Mouse (Mus musculus) limb, embryonic 11.5 days (tissue): Measurements from ENCODE around the gene Aqp2. TPM values are rescaled to one million over a fixed set of nuclear protein-coding genes. Genes with fewer than 3 reads are reported as not detected.

Experiments
- ATAC-seq: fragments of 200-750 bp; cut with Nextera tagmentation; 2 replicates; pipeline ENCODE4 v1.8.0; 2017; ENCODE audit warnings: low read depth; ENCODE audit not compliant: insufficient number of reproducible peaks, low FRiP score, low TSS enrichment
- DNase-seq: peaks from one replicate; pipeline ENCODE4 v3.0.0-alpha.2; 2015; ENCODE audit warnings: low spot score
- H3K27ac ChIP-seq: fragments of 300-500 bp; sonication (generic); replicated peaks from 2 replicates; pipeline ENCODE4 v1.5.1; 2014; ENCODE audit warnings: low read depth, mild to moderate bottlenecking, low read length
- H3K27me3 ChIP-seq: fragments of 300-500 bp; sonication (generic); 2 replicates; pipeline ENCODE4 v1.6.1; 2014; ENCODE audit warnings: mild to moderate bottlenecking, low read length, mixed read lengths; ENCODE audit not compliant: control insufficient read depth, insufficient read depth
- H3K36me3 ChIP-seq: fragments of 300-500 bp; sonication (generic); 2 replicates; pipeline ENCODE4 v1.6.1; 2014; ENCODE audit warnings: mild to moderate bottlenecking, low read length, moderate library complexity, mixed read lengths; ENCODE audit not compliant: control insufficient read depth, insufficient read depth
- H3K4me1 ChIP-seq: fragments of 300-500 bp; sonication (generic); 2 replicates; pipeline ENCODE4 v1.6.1; 2014; ENCODE audit warnings: low read length, mixed read lengths; ENCODE audit not compliant: control insufficient read depth, insufficient read depth
- H3K4me2 ChIP-seq: fragments of 300-500 bp; sonication (generic); 2 replicates; pipeline ENCODE4 v1.6.1; 2014; ENCODE audit warnings: low read depth, mild to moderate bottlenecking, moderate library complexity; ENCODE audit not compliant: severe bottlenecking
- H3K4me3 ChIP-seq: fragments of 300-500 bp; sonication (generic); 2 replicates; pipeline ENCODE4 v1.5.1; 2014; ENCODE audit warnings: low read depth, low read length
- H3K9ac ChIP-seq: fragments of 300-500 bp; sonication (generic); 2 replicates; pipeline ENCODE4 v1.6.1; 2014; ENCODE audit warnings: mild to moderate bottlenecking, low read length
- H3K9me3 ChIP-seq: fragments of 300-500 bp; sonication (generic); 2 replicates; pipeline ENCODE4 v1.6.1; 2016; ENCODE audit warnings: low read length; ENCODE audit not compliant: control insufficient read depth
- WGBS: fragments of 180-500 bp; shearing (Covaris S2); extraction: QIAGEN DNeasy Blood & Tissue Kit; methylation state at CpG from one replicate; pipeline ENCODE4 v1.1.7; 2014; 5-methylcytosine and 5-hydroxymethylcytosine counted together
- polyA plus RNA-seq: library from polyadenylated mRNA; unstranded; fragments of >200 nt; fragmentation: Nextera tagmentation; extraction: Ambion mirVana; gene quantifications from 2 replicates; pipeline ENCODE4 v1.2.1, GENCODE M21; 2014

Gene Aqp2
- polyA plus RNA-seq, 1 experiment from 2014 or later = not detected

DNA sequence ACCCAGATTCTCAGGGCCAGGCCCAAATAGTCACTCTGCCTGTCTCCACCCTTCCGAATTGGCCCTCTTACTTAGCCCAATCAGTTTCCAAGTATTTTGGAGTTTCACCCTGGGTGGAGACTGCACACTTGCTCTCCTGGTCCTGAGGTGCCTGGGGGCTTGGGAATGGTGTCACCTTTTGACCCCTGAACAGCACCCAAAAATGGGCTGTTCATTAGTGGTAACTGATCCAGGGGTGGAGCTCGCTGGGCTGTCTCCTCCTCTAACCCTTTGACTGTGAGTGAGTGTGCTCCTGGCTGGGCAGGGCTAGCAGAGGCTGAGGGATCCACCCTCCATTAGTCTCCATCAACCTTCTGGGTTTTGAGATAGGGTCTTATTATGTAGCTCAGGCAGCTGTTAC lies 29.0 kb upstream of the Aqp2 start:
- no peak overlapping the region for H3K9ac ChIP-seq
- H3K4me2 ChIP-seq = no peak overlapping the region
- no peaks in the 10 kb centered on the region for H3K36me3 ChIP-seq
- DNase-seq (no peak), ATAC-seq (no peak)
- 0 out of 2 replicates have a peak, but pooled peaks cover 8% of the 10 kb centered on the region for H3K4me1 ChIP-seq
- H3K4me3 ChIP-seq = no peak overlapping the region
- no peak overlapping the region for H3K27ac ChIP-seq
- H3K9me3 ChIP-seq = no peaks in the 10 kb centered on the region
- 37% methylated on average over 2 of the region's 2 CpGs for WGBS
- H3K27me3 ChIP-seq = no peaks in the 10 kb centered on the region

DNA sequence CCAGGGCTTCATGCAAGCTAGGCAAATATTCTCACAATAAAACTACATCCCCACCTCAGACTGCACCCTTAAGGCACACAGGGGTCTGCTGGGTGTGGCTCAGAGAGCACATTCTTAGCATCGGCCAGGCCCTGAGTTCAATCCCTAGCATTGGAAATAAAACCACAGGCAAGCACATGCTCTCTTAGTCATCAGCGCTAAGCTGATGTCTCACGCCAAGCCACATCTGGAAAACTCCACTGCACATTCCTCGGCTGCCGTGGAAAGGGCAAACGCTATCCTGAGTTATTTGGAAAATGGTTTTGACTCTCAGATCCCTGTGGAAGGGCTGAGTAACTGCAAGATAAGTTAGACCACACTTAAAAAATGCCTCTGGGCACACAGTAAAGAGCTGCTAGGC lies 25.1 kb upstream of the Aqp2 start:
- no peaks in the 10 kb centered on the region for H3K27me3 ChIP-seq

DNA sequence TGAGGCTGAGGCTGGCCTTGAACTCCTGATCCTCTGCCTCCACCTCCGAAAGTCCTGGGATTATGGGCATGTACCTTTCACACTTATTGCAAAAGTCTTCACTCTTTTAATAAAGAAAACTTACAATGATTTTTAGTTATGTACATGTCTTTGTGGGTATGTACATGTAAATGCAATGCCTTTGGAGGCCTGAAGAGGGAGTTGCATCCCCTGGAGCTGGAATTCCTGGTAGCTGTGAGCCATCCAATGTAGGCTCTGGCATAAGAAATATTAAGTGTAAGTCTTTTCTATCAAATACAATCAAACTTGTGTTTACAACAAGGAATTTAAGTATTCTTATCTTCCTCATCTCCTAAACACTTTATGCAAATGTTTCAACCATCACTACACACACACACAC lies 19.9 kb upstream of the Aqp2 start:
- H3K4me3 ChIP-seq = no peak overlapping the region
- H3K4me1 ChIP-seq = no peaks in the 10 kb centered on the region
- no peaks in the 10 kb centered on the region for H3K27me3 ChIP-seq
- H3K4me2 ChIP-seq = no peak overlapping the region
- H3K9me3 ChIP-seq = no peaks in the 10 kb centered on the region
- no peaks in the 10 kb centered on the region for H3K36me3 ChIP-seq
- ATAC-seq (no peak), DNase-seq (no peak)
- WGBS = 88% methylated on average over 1 of the region's 1 CpGs
- H3K9ac ChIP-seq = no peak overlapping the region
- no peak overlapping the region for H3K27ac ChIP-seq

More for the DNA sequence above, 25.1 kb upstream of the Aqp2 start:
- no peak overlapping the region for H3K27ac ChIP-seq
- no peak overlapping the region for H3K4me2 ChIP-seq
- 48% methylated on average over 6 of the region's 6 CpGs for WGBS
- H3K9me3 ChIP-seq = no peaks in the 10 kb centered on the region
- ATAC-seq (no peak), DNase-seq (no peak)
- no peaks in the 10 kb centered on the region for H3K36me3 ChIP-seq
- no peaks in the 10 kb centered on the region for H3K4me1 ChIP-seq
- no peak overlapping the region for H3K4me3 ChIP-seq
- no peak overlapping the region for H3K9ac ChIP-seq

DNA sequence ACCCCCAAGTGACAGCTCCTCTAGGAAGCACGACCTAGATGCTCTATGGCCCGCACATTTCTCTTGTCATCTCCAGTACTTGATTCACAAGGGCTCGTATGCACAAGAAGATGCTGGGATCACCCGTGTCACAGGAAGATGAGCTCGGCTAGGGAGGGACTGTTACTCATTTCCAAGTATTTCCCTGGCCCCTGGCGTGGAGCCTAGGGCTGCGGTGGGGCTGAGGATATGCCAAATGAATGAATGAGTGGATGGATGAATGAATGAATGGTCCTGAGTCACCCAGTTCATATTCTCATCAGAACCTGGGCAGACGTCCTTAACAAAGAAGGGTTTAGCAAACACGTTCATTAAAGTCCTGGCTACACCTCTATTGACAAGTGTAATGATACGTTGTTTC lies 18.6 kb upstream of the Aqp2 start:
- WGBS = 79% methylated on average over 10 of the region's 10 CpGs
- Histone ChIP-seq H3K27me3 (no peaks in the 10 kb centered on the region), H3K27ac (no peak overlapping the region), H3K36me3 (no peaks in the 10 kb centered on the region), H3K9ac (no peak overlapping the region), H3K4me3 (no peak overlapping the region), H3K4me1 (no peaks in the 10 kb centered on the region), H3K4me2 (no peak overlapping the region), H3K9me3 (no peaks in the 10 kb centered on the region)
- DNase-seq = no peak
- no peak for ATAC-seq

DNA sequence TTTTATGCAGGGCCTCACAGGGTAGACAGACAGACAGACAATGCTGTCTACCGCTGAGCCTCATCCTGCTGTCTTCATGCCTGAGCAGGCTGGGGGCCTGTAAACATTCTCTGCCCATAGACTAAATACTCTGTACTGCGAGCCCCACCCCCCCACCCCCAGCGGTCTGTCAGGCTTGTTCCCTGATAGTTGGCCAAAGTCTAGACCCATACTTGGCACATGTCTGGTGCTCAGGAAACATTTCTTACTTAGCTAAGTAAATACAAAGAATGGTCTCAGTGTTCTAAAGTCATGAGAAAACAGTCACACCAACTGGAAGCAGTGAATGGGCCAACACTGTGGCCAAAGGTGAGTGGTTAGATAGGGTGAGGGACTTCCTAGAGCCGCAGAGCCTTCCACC lies 11.5 kb upstream of the Aqp2 start:
- ATAC-seq = no peak
- Histone ChIP-seq H3K4me2 (no peak overlapping the region), H3K9me3 (no peaks in the 10 kb centered on the region), H3K4me1 (no peaks in the 10 kb centered on the region), H3K27ac (no peak overlapping the region), H3K4me3 (no peak overlapping the region), H3K36me3 (no peaks in the 10 kb centered on the region), H3K27me3 (no peaks in the 10 kb centered on the region), H3K9ac (no peak overlapping the region)
- WGBS = 77% methylated on average over 4 of the region's 4 CpGs
- no peak for DNase-seq

DNA sequence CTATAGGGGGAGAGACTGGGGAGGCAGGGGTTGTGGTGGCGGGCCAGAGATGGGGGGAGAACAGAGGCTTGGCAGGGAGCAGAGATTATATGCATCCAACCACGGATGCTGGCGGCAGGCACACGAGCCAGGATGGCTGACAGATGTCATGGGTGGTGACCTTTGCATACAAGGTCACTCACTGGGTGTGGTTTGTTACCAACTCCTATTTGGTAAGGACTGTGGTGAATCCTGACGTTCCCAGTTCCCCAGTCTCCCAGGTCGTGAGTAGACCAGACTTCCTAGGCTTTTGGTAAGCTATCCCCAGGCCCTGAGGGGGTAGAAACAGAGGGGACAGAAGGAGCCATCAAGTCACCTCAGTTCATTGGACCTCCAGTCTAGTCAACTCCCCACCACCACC lies 10.2 kb upstream of the Aqp2 start:
- Histone ChIP-seq H3K4me3 (no peak overlapping the region), H3K36me3 (no peaks in the 10 kb centered on the region), H3K4me1 (no peaks in the 10 kb centered on the region), H3K4me2 (no peak overlapping the region), H3K27me3 (no peaks in the 10 kb centered on the region), H3K27ac (no peak overlapping the region), H3K9me3 (no peaks in the 10 kb centered on the region), H3K9ac (no peak overlapping the region)
- no peak for DNase-seq
- ATAC-seq = no peak
- WGBS = 75% methylated on average over 6 of the region's 6 CpGs

DNA sequence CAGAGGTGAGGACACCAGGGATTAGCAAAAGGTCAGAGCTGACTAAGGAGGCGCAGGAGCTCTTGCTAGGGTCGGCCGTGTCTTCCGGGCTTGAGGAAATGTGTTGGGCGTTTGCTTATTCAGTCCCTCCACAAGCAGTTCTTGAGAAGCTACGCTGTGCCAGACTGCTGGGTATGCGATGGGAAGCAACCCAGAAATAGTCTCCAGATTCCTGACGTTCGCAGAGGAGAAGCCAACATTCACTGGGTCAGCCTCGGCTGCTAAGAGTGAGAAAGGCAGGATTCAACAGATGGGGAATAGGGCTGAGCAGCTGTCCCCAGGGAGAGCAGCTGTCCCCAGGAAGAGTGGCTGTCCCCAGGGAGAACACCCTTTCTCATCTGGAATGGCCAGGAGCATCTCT lies 9.7 kb upstream of the Aqp2 start:
- Histone ChIP-seq H3K9me3 (no peaks in the 10 kb centered on the region), H3K27ac (no peak overlapping the region), H3K9ac (no peak overlapping the region), H3K4me3 (no peak overlapping the region), H3K4me1 (no peaks in the 10 kb centered on the region), H3K27me3 (no peaks in the 10 kb centered on the region), H3K4me2 (no peak overlapping the region), H3K36me3 (no peaks in the 10 kb centered on the region)
- ATAC-seq = no peak
- 88% methylated on average over 10 of the region's 10 CpGs for WGBS
- no peak for DNase-seq

DNA sequence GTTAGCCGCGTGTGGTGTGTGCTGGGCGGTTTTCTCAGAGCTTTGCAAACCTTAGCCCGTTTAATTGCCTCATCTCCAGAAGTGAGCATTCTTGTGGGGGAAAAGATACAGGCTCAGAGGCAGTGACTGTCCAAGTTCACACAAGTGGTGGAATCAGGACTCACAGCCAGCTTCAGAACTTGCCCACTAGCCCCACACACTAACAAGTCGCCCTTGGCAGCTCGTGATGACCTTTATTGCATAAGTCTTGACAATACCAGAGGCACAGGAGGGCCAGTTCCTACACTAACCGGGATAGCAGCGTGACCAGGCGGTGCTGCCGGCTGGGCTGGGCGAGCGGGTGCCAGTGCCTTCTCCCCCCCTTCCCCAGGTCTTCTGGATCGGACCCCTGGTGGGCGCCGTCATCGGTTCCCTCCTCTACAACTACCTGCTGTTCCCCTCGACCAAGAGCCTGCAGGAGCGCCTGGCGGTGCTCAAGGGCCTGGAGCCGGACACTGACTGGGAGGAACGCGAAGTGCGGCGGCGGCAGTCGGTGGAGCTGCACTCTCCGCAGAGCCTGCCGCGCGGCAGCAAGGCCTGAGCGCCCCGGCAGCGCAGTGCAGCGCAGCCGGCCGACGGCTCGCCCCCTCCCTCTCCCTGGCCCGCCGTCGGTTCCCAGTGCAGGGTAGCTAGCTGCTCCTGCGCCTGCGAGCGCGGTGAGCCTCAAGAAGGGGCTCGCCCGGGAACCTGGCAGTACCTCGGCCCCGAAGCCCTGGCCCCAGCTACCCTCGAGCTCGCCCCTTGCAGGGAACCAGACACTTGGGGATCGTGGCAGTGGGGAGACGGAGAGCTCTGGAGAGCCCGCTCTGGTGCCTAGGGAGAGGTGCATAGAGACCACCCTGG lies 4.8 kb downstream of the Aqp2 start:
- Histone ChIP-seq H3K36me3 (no peaks in the 10 kb centered on the region), H3K27ac (no peak overlapping the region), H3K4me2 (peak overlapping the region; percentile 37), H3K27me3 (peaks cover 73% of the 10 kb centered on the region), H3K4me3 (peak overlapping the region; percentile 22), H3K9ac (no peak overlapping the region), H3K9me3 (no peaks in the 10 kb centered on the region), H3K4me1 (peaks cover 10% of the 10 kb centered on the region)
- DNase-seq (peak; percentile 67), ATAC-seq (no peak)
- WGBS = 1% methylated on average over 43 of the region's 54 CpGs
